Mouse (Mus musculus) heart, postnatal 25 days (tissue): Measurements from ENCODE around the gene Xpr1. TPM values are rescaled to one million over a fixed set of nuclear protein-coding genes. Genes with fewer than 3 reads are reported as not detected.

ENCODE experiments used
- DNase-seq: peaks from one replicate; pipeline ENCODE4 v3.0.0; 2022; ENCODE audit warnings: low spot score
- intact Hi-C: fragments of 180-260 bp; cut with DNase I; formaldehyde crosslinking; loops from one replicate; pipeline ENCODE4 v1.15.1; 2025
- microRNA-seq: library from miRNA; unstranded; fragments of <30 nt; microRNA quantifications from one replicate; pipeline ENCODE4 v1.2.0, GENCODE M21; 2022
- total RNA-seq, 2 experiments: library from RNA; stranded (reverse); gene quantifications; 2 replicates each; pipeline ENCODE4 v1.2.3; 2021

Gene Xpr1
- total RNA-seq, 2 experiments from 2014 or later, result 29.3 to 32.1 TPM

- DNase-seq, result no peak
- intact Hi-C loops, result no loop called here
Measured at GRCm38 (mm10) chr1:155237390-155237789, 179.8 kb downstream of the Xpr1 start.

- intact Hi-C loops, result no loop called here
- DNase-seq, result no peak
Measured at GRCm38 (mm10) chr1:155236306-155237024, 180.8 kb downstream of the Xpr1 start.

GRCm38 (mm10) chr1:155235641-155236040 is 181.6 kb downstream of the Xpr1 start:
- intact Hi-C loops, result no loop called here
- DNase-seq, result no peak

GRCm38 (mm10) chr1:155233931-155234607 is 183.1 kb downstream of the Xpr1 start:
- intact Hi-C loops, result no loop called here
- DNase-seq, result peak; percentile 80

- DNase-seq, result no peak
- intact Hi-C loops, result no loop called here
Measured at GRCm38 (mm10) chr1:155233378-155233777, 183.8 kb downstream of the Xpr1 start.

- intact Hi-C loops, result no loop called here
- DNase-seq, result no peak
Measured at GRCm38 (mm10) chr1:155232786-155233185, 184.4 kb downstream of the Xpr1 start.

GRCm38 (mm10) chr1:155232385-155232784 is 184.8 kb downstream of the Xpr1 start:
- intact Hi-C loops, result no loop called here
- no peak for DNase-seq

GRCm38 (mm10) chr1:155229464-155230411 is 187.5 kb downstream of the Xpr1 start:
- intact Hi-C loops, result no loop called here
- no peak for DNase-seq

Small RNA genes lying within 50 kb of the gene (microRNA-seq; reads per million reads assigned to microRNA genes)
- not detected for gene Gm22569

Other genes starting within 250 kb of the Xpr1 start
- 10 to 100 TPM; 38.0 to 41.4 TPM for gene BC034090, start 173.0 kb downstream of the Xpr1 start, total RNA-seq
- 10 to 100 TPM; 57.5 to 59.3 TPM for gene Acbd6, start 140.7 kb upstream of the Xpr1 start, total RNA-seq